Mouse (Mus musculus): ENCODE measurements around the gene Pank1.

The Pank1 gene

GRCm38 (mm10) chr19:34846508-34847038 is 32.7 kb downstream of the Pank1 start:
- Histone ChIP-seq H3K36me3 (ENCODE audit: insufficient read depth, low read length) (no peaks in the 10 kb centered on the region), H3K9me3 (ENCODE audit: low read length) (no peaks in the 10 kb centered on the region), H3K4me3 (replicated peaks; ENCODE audit: low read length) (no peak overlapping the region), H3K4me1 (replicated peaks; ENCODE audit: low read depth, low read length) (peaks cover 69% of the 10 kb centered on the region), H3K27me3 (ENCODE audit: insufficient read depth, low read length) (no peaks in the 10 kb centered on the region)
- no peak for TF ChIP-seq CTCF (conservative IDR thresholded peaks at IDR 0.05; ENCODE audit: low read length)
- TF ChIP-seq NANOG (IDR thresholded peaks at IDR 0.05; ENCODE audit: borderline replicate concordance, low read length), result no peak
- TF ChIP-seq POU5F1 (IDR thresholded peaks at IDR 0.05; ENCODE audit: borderline replicate concordance, low read length), result no peak

DNA sequence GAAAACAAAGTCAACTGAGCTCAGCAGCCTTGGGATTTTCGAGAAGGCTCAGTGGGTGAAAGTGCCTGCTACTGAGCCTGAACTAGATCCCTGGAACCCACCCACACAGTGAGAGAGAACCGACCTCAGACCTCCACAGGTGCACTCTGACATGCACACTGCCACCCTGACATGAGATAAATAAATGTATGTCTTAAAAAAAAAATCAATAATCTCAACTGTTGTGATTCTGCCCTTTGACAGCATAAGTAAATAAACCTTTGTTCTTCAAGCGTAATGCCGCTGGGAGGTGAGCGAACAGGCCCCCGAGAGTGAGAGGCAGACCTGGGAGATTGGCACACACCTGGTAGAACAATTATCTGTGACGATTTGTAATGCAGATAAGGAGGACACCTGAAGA is 33.2 kb downstream of the Pank1 start:
- peaks cover 69% of the 10 kb centered on the region for H3K4me1 ChIP-seq (replicated peaks; ENCODE audit: low read depth, low read length)
- H3K36me3 ChIP-seq (ENCODE audit: insufficient read depth, low read length), result peaks cover 1% of the 10 kb centered on the region; the same call in 1 of the 2 replicates
- no peaks in the 10 kb centered on the region for H3K27me3 ChIP-seq (ENCODE audit: insufficient read depth, low read length)
- TF ChIP-seq NANOG (IDR thresholded peaks at IDR 0.05; ENCODE audit: borderline replicate concordance, low read length) (no peak), POU5F1 (IDR thresholded peaks at IDR 0.05; ENCODE audit: borderline replicate concordance, low read length) (no peak), CTCF (conservative IDR thresholded peaks at IDR 0.05; ENCODE audit: low read length) (no peak)
- H3K4me3 ChIP-seq (replicated peaks; ENCODE audit: low read length), result no peak overlapping the region
- H3K9me3 ChIP-seq (ENCODE audit: low read length), result no peaks in the 10 kb centered on the region

DNA sequence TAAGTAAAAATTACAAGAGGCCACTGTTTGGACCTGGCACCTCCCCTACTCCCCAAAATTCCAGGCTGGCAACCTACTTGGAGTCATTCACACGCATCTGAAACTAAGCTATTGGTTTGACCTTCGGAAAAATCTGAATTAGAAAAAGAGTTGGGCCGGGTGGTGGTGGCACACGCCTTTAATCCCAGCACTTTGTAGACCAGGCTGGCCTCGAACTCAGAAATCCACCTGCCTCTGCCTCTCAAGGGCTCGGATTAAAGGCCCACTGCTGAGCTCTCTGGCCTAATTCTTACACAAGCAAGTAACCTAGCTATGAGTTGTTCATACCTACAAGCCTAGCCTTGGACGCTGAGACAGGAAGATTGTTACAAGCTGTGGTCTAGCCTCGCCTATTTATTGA is 33.9 kb downstream of the Pank1 start:
- no peak overlapping the region for H3K4me3 ChIP-seq (replicated peaks; ENCODE audit: low read length)
- H3K9me3 ChIP-seq (ENCODE audit: low read length), result no peaks in the 10 kb centered on the region
- TF ChIP-seq NANOG (IDR thresholded peaks at IDR 0.05; ENCODE audit: borderline replicate concordance, low read length) (no peak), POU5F1 (IDR thresholded peaks at IDR 0.05; ENCODE audit: borderline replicate concordance, low read length) (no peak), CTCF (conservative IDR thresholded peaks at IDR 0.05; ENCODE audit: low read length) (no peak)
- H3K36me3 ChIP-seq (ENCODE audit: insufficient read depth, low read length), result peaks cover 8% of the 10 kb centered on the region
- no peaks in the 10 kb centered on the region for H3K27me3 ChIP-seq (ENCODE audit: insufficient read depth, low read length)
- peaks cover 71% of the 10 kb centered on the region for H3K4me1 ChIP-seq (replicated peaks; ENCODE audit: low read depth, low read length)

DNA sequence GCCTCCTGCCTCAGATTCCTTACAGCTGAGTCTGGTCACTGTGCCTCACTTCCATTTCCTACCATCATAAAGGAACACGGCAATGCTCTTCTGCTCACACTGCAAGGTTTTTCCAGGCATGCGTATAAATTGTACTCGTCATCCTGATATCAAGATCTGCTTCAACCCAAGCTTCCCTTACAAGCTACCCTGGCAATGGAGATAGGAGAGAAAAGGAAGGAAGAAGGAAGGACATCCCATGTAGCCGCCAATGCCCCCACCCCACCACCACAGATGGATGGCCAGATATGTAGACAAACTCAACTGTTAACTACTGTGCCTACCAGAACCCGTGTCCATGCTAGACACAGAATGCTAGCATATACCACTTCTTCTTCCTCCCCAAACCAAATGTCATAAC is 34.5 kb downstream of the Pank1 start:
- H3K4me1 ChIP-seq (replicated peaks; ENCODE audit: low read depth, low read length), result peaks cover 71% of the 10 kb centered on the region

DNA sequence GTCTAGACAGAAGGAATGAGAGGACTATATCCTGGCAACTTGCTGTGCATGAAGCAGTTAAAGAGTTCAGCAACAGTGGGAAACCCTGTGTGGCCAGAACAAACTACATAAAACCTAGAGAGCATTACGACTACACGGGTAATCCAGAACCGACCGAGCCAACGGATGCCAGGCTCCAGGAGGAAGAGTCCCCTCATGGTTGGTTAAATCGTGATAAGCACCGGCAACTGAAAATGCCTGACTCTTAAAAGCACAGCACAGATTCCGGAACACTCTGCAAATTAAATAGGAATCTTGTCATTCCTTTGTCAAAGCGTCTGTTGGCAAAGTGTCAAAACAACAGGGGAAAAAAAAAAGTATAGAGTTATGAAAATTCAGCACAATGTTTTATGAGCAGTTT is 35.2 kb downstream of the Pank1 start:
- no peaks in the 10 kb centered on the region for H3K9me3 ChIP-seq (ENCODE audit: low read length)
- H3K4me3 ChIP-seq (replicated peaks; ENCODE audit: low read length), result no peak overlapping the region
- peaks cover 71% of the 10 kb centered on the region for H3K4me1 ChIP-seq (replicated peaks; ENCODE audit: low read depth, low read length)
- TF ChIP-seq POU5F1 (IDR thresholded peaks at IDR 0.05; ENCODE audit: borderline replicate concordance, low read length) (no peak), NANOG (IDR thresholded peaks at IDR 0.05; ENCODE audit: borderline replicate concordance, low read length) (no peak), CTCF (conservative IDR thresholded peaks at IDR 0.05; ENCODE audit: low read length) (no peak)
- peaks cover 21% of the 10 kb centered on the region for H3K36me3 ChIP-seq (ENCODE audit: insufficient read depth, low read length)
- no peaks in the 10 kb centered on the region for H3K27me3 ChIP-seq (ENCODE audit: insufficient read depth, low read length)

More for the DNA sequence above, 34.5 kb downstream of the Pank1 start:
- TF ChIP-seq CTCF (conservative IDR thresholded peaks at IDR 0.05; ENCODE audit: low read length) (no peak), POU5F1 (IDR thresholded peaks at IDR 0.05; ENCODE audit: borderline replicate concordance, low read length) (no peak), NANOG (IDR thresholded peaks at IDR 0.05; ENCODE audit: borderline replicate concordance, low read length) (no peak)
- no peak overlapping the region for H3K4me3 ChIP-seq (replicated peaks; ENCODE audit: low read length)
- H3K27me3 ChIP-seq (ENCODE audit: insufficient read depth, low read length), result no peaks in the 10 kb centered on the region
- no peaks in the 10 kb centered on the region for H3K9me3 ChIP-seq (ENCODE audit: low read length)
- H3K36me3 ChIP-seq (ENCODE audit: insufficient read depth, low read length), result peaks cover 14% of the 10 kb centered on the region

DNA sequence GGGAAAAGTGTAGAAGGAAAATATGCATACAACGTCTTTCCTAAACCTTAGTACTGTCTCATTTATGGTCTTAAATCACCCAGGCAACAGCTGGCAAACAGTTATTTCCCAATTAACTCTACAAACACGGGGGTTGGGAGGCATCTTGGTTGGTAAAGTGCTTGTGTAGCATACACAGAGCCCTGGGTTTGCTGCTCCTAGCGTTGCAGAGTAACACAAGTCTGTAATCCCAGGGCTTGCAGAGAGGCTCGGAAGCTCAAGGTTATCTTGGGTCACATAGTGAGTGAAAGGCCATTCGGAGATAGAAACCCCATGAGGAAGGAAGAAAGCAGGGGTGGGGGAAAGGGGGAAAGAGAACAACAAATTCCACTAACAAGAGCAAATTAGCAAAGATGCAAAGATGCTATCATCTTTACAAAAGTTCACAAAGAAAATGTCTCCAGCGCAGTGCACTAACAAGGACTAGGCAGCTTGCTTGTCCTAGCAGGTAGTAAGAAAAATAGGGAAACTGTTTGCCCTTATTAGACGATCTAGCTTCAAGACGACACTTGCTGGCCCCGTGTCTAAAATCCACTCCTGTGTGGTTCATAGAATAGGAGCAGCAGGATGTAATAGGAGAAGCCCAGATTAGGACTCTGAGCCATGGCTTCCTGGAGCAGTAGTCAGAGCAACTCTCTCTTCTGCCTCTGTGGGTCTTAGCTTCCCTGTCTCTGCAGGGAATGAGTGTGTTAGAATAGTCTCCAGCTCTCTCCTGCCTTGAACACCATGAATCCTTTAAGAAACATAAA is 37.3 kb downstream of the Pank1 start:
- Histone ChIP-seq H3K4me3 (replicated peaks; ENCODE audit: low read length) (no peak overlapping the region), H3K27me3 (ENCODE audit: insufficient read depth, low read length) (no peaks in the 10 kb centered on the region), H3K4me1 (replicated peaks; ENCODE audit: low read depth, low read length) (peaks cover 64% of the 10 kb centered on the region), H3K36me3 (ENCODE audit: insufficient read depth, low read length) (peaks cover 22% of the 10 kb centered on the region), H3K9me3 (ENCODE audit: low read length) (no peaks in the 10 kb centered on the region)
- TF ChIP-seq NANOG (IDR thresholded peaks at IDR 0.05; ENCODE audit: borderline replicate concordance, low read length) (no peak), CTCF (conservative IDR thresholded peaks at IDR 0.05; ENCODE audit: low read length) (no peak), POU5F1 (IDR thresholded peaks at IDR 0.05; ENCODE audit: borderline replicate concordance, low read length) (no peak)

GRCm38 (mm10) chr19:34838624-34839023 is 40.6 kb downstream of the Pank1 start:
- peaks cover 34% of the 10 kb centered on the region for H3K4me1 ChIP-seq (replicated peaks; ENCODE audit: low read depth, low read length)
- TF ChIP-seq NANOG (IDR thresholded peaks at IDR 0.05; ENCODE audit: borderline replicate concordance, low read length) (no peak), CTCF (conservative IDR thresholded peaks at IDR 0.05; ENCODE audit: low read length) (no peak), POU5F1 (IDR thresholded peaks at IDR 0.05; ENCODE audit: borderline replicate concordance, low read length) (no peak)

GRCm38 (mm10) chr19:34831702-34832101 is 47.6 kb downstream of the Pank1 start:
- H3K9me3 ChIP-seq (ENCODE audit: low read length), result no peaks in the 10 kb centered on the region

More at GRCm38 (mm10) chr19:34838624-34839023, 40.6 kb downstream of the Pank1 start:
- H3K4me3 ChIP-seq (replicated peaks; ENCODE audit: low read length), result no peak overlapping the region
- H3K9me3 ChIP-seq (ENCODE audit: low read length), result no peaks in the 10 kb centered on the region
- no peaks in the 10 kb centered on the region for H3K27me3 ChIP-seq (ENCODE audit: insufficient read depth, low read length)
- H3K36me3 ChIP-seq (ENCODE audit: insufficient read depth, low read length), result peaks cover 22% of the 10 kb centered on the region

More at GRCm38 (mm10) chr19:34831702-34832101, 47.6 kb downstream of the Pank1 start:
- H3K27me3 ChIP-seq (ENCODE audit: insufficient read depth, low read length), result no peaks in the 10 kb centered on the region
- H3K4me1 ChIP-seq (replicated peaks; ENCODE audit: low read depth, low read length), result peaks cover 15% of the 10 kb centered on the region
- no peak overlapping the region for H3K4me3 ChIP-seq (replicated peaks; ENCODE audit: low read length)
- peaks cover 7% of the 10 kb centered on the region for H3K36me3 ChIP-seq (ENCODE audit: insufficient read depth, low read length)
- TF ChIP-seq POU5F1 (IDR thresholded peaks at IDR 0.05; ENCODE audit: borderline replicate concordance, low read length) (no peak), NANOG (IDR thresholded peaks at IDR 0.05; ENCODE audit: borderline replicate concordance, low read length) (no peak), CTCF (conservative IDR thresholded peaks at IDR 0.05; ENCODE audit: low read length) (no peak)

Data from E14TG2a.4 (cell line).